Mouse (Mus musculus): ENCODE results near the gene Fam20a. TPM values are rescaled to one million over a fixed set of nuclear protein-coding genes. Genes with fewer than 3 reads are reported as not detected.
"Not testable (repeated sequence)": the region's sequence is repeated elsewhere in the genome, so short reads cannot be mapped to it uniquely, and the experiment has no call there.

Fam20a gene
- polyA plus RNA-seq, 1 experiment from 2014 or later = 2.6 TPM

- no peak for ATAC-seq (ENCODE audit: insufficient number of reproducible peaks, insufficient read depth, low FRiP score, low read depth)
- Histone ChIP-seq H3K27ac (replicated peaks in 1 of 2; ENCODE audit: control insufficient read depth in 1 of 2, insufficient read depth in 1 of 2, low read depth in 2 of 2, low read length in 2 of 2) (no peak overlapping the region), H3K4me3 (ENCODE audit: control insufficient read depth in 1 of 2, insufficient read depth in 1 of 2, low read depth in 1 of 2, low read length in 2 of 2) (no peak overlapping the region), H3K27me3 (ENCODE audit: control insufficient read depth, insufficient read depth, low read length) (no peaks in the 10 kb centered on the region), H3K4me1 (ENCODE audit: control insufficient read depth in 2 of 2, insufficient read depth in 2 of 2, low read length in 2 of 2) (0 out of 4 replicates have a peak, but pooled peaks cover 0 to under 1% of the 10 kb centered on the region in 2 experiments), H3K9me3 (ENCODE audit: control insufficient read depth, low read length) (no peaks in the 10 kb centered on the region), H3K4me2 (ENCODE audit: low read length) (no peak overlapping the region), H3K36me3 (ENCODE audit: control insufficient read depth, insufficient read depth, low read length) (peaks cover 99% of the 10 kb centered on the region), H3K9ac (ENCODE audit: low read length) (no peak overlapping the region)
- 82% methylated on average over 6 of the region's 6 CpGs for WGBS
Observed at GRCm38 (mm10) chr11:109665424-109665823, 56.7 kb downstream of the Fam20a start.

- Histone ChIP-seq H3K27me3 (ENCODE audit: control insufficient read depth, insufficient read depth, low read length) (no peaks in the 10 kb centered on the region), H3K9me3 (ENCODE audit: control insufficient read depth, low read length) (no peaks in the 10 kb centered on the region), H3K4me3 (ENCODE audit: control insufficient read depth in 1 of 2, insufficient read depth in 1 of 2, low read depth in 1 of 2, low read length in 2 of 2) (no peak overlapping the region), H3K36me3 (ENCODE audit: control insufficient read depth, insufficient read depth, low read length) (peaks cover 99% of the 10 kb centered on the region), H3K4me1 (ENCODE audit: control insufficient read depth in 2 of 2, insufficient read depth in 2 of 2, low read length in 2 of 2) (no peaks in the 10 kb centered on the region), H3K27ac (replicated peaks in 1 of 2; ENCODE audit: control insufficient read depth in 1 of 2, insufficient read depth in 1 of 2, low read depth in 2 of 2, low read length in 2 of 2) (no peak overlapping the region), H3K9ac (ENCODE audit: low read length) (no peak overlapping the region), H3K4me2 (ENCODE audit: low read length) (no peak overlapping the region)
- 86% methylated on average over 13 of the region's 13 CpGs for WGBS
- no peak for ATAC-seq (ENCODE audit: insufficient number of reproducible peaks, insufficient read depth, low FRiP score, low read depth)
Observed at GRCm38 (mm10) chr11:109664293-109664692, 57.8 kb downstream of the Fam20a start.

DNA sequence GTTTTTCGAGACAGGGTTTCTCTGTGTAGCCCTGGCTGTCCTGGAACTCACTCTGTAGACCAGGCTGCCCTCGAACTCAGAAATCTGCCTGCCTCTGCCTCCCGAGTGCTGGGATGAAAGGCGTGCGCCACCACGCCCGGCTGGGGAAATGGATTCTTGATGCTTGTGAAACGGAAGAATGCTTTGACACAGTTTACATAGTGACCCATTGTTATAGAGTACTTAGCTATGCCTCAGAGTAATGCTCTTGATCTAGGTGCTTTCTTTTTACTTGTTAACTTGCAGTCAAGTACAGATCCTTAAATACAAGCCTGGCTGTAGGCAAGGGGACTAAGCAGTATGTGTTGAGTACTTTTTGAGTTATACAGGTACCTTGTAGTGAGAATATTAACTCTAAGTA is 61.6 kb downstream of the Fam20a start:
- H3K4me2 ChIP-seq (ENCODE audit: low read length); H3K27ac ChIP-seq (replicated peaks in 1 of 2; ENCODE audit: control insufficient read depth in 1 of 2, insufficient read depth in 1 of 2, low read depth in 2 of 2, low read length in 2 of 2); H3K9ac ChIP-seq (ENCODE audit: low read length); ATAC-seq (ENCODE audit: insufficient number of reproducible peaks, insufficient read depth, low FRiP score, low read depth); H3K4me3 ChIP-seq (ENCODE audit: control insufficient read depth in 1 of 2, insufficient read depth in 1 of 2, low read depth in 1 of 2, low read length in 2 of 2); H3K9me3 ChIP-seq (ENCODE audit: control insufficient read depth, low read length); H3K27me3 ChIP-seq (ENCODE audit: control insufficient read depth, insufficient read depth, low read length): not testable (repeated sequence)
- H3K4me1 ChIP-seq (ENCODE audit: control insufficient read depth in 2 of 2, insufficient read depth in 2 of 2, low read length in 2 of 2) = peaks cover 2 to 15% of the 10 kb centered on the region in 2 experiments; a peak in 3 of 4 replicates
- 89% methylated on average over 8 of the region's 8 CpGs for WGBS
- peaks cover 93% of the 10 kb centered on the region for H3K36me3 ChIP-seq (ENCODE audit: control insufficient read depth, insufficient read depth, low read length)

DNA sequence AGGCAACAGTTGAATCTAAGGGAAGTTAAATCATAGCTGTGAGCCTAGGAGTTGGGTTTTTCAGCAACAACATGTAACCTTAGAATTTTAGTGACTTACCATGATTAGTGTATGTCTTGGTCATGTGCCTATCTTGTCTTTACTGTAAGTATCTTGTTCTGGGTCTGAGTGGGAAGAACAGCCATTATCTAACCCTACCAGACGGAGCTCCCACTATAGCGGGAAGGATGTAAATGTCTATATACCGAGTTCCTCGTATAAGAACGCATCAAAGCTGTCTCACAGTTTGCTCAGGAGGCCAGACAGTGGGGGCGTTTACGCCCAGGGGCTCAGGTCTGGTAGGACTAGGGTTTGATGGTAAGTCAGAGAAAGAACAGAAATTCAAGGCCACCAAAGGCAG is 65.8 kb downstream of the Fam20a start:
- no peaks in the 10 kb centered on the region for H3K27me3 ChIP-seq (ENCODE audit: control insufficient read depth, insufficient read depth, low read length)
- peaks cover 10 to 45% of the 10 kb centered on the region in 2 experiments for H3K4me1 ChIP-seq (ENCODE audit: control insufficient read depth in 2 of 2, insufficient read depth in 2 of 2, low read length in 2 of 2)
- no peak overlapping the region for H3K27ac ChIP-seq (replicated peaks in 1 of 2; ENCODE audit: control insufficient read depth in 1 of 2, insufficient read depth in 1 of 2, low read depth in 2 of 2, low read length in 2 of 2)
- no peak overlapping the region for H3K4me3 ChIP-seq (ENCODE audit: control insufficient read depth in 1 of 2, insufficient read depth in 1 of 2, low read depth in 1 of 2, low read length in 2 of 2)
- 77% methylated on average over 7 of the region's 7 CpGs for WGBS
- no peaks in the 10 kb centered on the region for H3K9me3 ChIP-seq (ENCODE audit: control insufficient read depth, low read length)
- no peak overlapping the region for H3K4me2 ChIP-seq (ENCODE audit: low read length)
- no peak overlapping the region for H3K9ac ChIP-seq (ENCODE audit: low read length)
- peaks cover 74% of the 10 kb centered on the region for H3K36me3 ChIP-seq (ENCODE audit: control insufficient read depth, insufficient read depth, low read length)
- ATAC-seq (ENCODE audit: insufficient number of reproducible peaks, insufficient read depth, low FRiP score, low read depth) = no peak

DNA sequence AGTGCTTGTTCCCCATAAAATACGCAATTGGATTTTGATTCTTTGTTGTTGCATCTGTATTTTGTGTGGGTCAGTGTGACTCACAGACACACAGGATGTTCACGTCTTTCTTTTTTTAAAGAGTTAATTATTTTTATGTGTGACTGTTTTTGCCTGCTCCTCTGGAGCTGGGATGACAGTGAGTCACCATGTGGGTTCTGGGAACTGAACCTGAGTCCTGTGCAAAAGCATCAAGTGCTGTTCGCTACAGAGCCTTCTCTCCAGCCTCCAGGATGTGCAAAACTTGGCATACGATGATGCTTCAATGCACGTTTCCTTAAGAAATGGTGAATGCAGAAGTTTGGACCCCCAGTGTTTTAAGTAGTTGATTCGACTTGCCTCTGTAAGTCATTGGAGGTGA is 67.5 kb downstream of the Fam20a start:
- WGBS = 85% methylated on average over 6 of the region's 6 CpGs
- H3K27me3 ChIP-seq (ENCODE audit: control insufficient read depth, insufficient read depth, low read length) = no peaks in the 10 kb centered on the region
- H3K4me2 ChIP-seq (ENCODE audit: low read length) = no peak overlapping the region
- H3K4me1 ChIP-seq (ENCODE audit: control insufficient read depth in 2 of 2, insufficient read depth in 2 of 2, low read length in 2 of 2) = peaks cover 12 to 50% of the 10 kb centered on the region in 2 experiments
- peaks cover 57% of the 10 kb centered on the region for H3K36me3 ChIP-seq (ENCODE audit: control insufficient read depth, insufficient read depth, low read length)
- no peak for ATAC-seq (ENCODE audit: insufficient number of reproducible peaks, insufficient read depth, low FRiP score, low read depth)
- no peak overlapping the region for H3K9ac ChIP-seq (ENCODE audit: low read length)
- no peaks in the 10 kb centered on the region for H3K9me3 ChIP-seq (ENCODE audit: control insufficient read depth, low read length)
- H3K4me3 ChIP-seq (ENCODE audit: control insufficient read depth in 1 of 2, insufficient read depth in 1 of 2, low read depth in 1 of 2, low read length in 2 of 2) = no peak overlapping the region
- H3K27ac ChIP-seq (replicated peaks in 1 of 2; ENCODE audit: control insufficient read depth in 1 of 2, insufficient read depth in 1 of 2, low read depth in 2 of 2, low read length in 2 of 2) = no peak overlapping the region

GRCm38 (mm10) chr11:109653201-109653600 is 68.9 kb downstream of the Fam20a start:
- H3K4me1 ChIP-seq (ENCODE audit: control insufficient read depth in 2 of 2, insufficient read depth in 2 of 2, low read length in 2 of 2) = peaks cover 23 to 61% of the 10 kb centered on the region in 2 experiments
- peaks cover 47% of the 10 kb centered on the region for H3K36me3 ChIP-seq (ENCODE audit: control insufficient read depth, insufficient read depth, low read length)
- peak overlapping the region; percentile 94 for H3K4me2 ChIP-seq (ENCODE audit: low read length)
- peak overlapping the region; percentile 50 to 62; a peak in 3 of 4 replicates for H3K27ac ChIP-seq (replicated peaks in 1 of 2; ENCODE audit: control insufficient read depth in 1 of 2, insufficient read depth in 1 of 2, low read depth in 2 of 2, low read length in 2 of 2)
- 44% methylated on average over 8 of the region's 8 CpGs for WGBS
- peak overlapping the region in 1 of 2 experiments; percentile 95; a peak in 2 of 4 replicates for H3K4me3 ChIP-seq (ENCODE audit: control insufficient read depth in 1 of 2, insufficient read depth in 1 of 2, low read depth in 1 of 2, low read length in 2 of 2)
- no peaks in the 10 kb centered on the region for H3K27me3 ChIP-seq (ENCODE audit: control insufficient read depth, insufficient read depth, low read length)
- H3K9me3 ChIP-seq (ENCODE audit: control insufficient read depth, low read length) = no peaks in the 10 kb centered on the region
- H3K9ac ChIP-seq (ENCODE audit: low read length) = peak overlapping the region; percentile 99
- ATAC-seq (ENCODE audit: insufficient number of reproducible peaks, insufficient read depth, low FRiP score, low read depth) = no peak

- 6% methylated on average over 6 of the region's 6 CpGs for WGBS
- Histone ChIP-seq H3K4me3 (ENCODE audit: control insufficient read depth in 1 of 2, insufficient read depth in 1 of 2, low read depth in 1 of 2, low read length in 2 of 2) (peak overlapping the region; percentile 95 to 96; a peak in 3 of 4 replicates), H3K4me1 (ENCODE audit: control insufficient read depth in 2 of 2, insufficient read depth in 2 of 2, low read length in 2 of 2) (peaks cover 23 to 61% of the 10 kb centered on the region in 2 experiments), H3K36me3 (ENCODE audit: control insufficient read depth, insufficient read depth, low read length) (peaks cover 43% of the 10 kb centered on the region), H3K4me2 (ENCODE audit: low read length) (peak overlapping the region; percentile 94), H3K27ac (replicated peaks in 1 of 2; ENCODE audit: control insufficient read depth in 1 of 2, insufficient read depth in 1 of 2, low read depth in 2 of 2, low read length in 2 of 2) (peak overlapping the region; percentile 33 to 98), H3K9ac (ENCODE audit: low read length) (peak overlapping the region; percentile 99), H3K27me3 (ENCODE audit: control insufficient read depth, insufficient read depth, low read length) (no peaks in the 10 kb centered on the region), H3K9me3 (ENCODE audit: control insufficient read depth, low read length) (no peaks in the 10 kb centered on the region)
- no peak for ATAC-seq (ENCODE audit: insufficient number of reproducible peaks, insufficient read depth, low FRiP score, low read depth)
Observed at GRCm38 (mm10) chr11:109652505-109652904, 69.6 kb downstream of the Fam20a start.

- Histone ChIP-seq H3K4me2 (ENCODE audit: low read length) (peak overlapping the region; percentile 94), H3K4me3 (ENCODE audit: control insufficient read depth in 1 of 2, insufficient read depth in 1 of 2, low read depth in 1 of 2, low read length in 2 of 2) (peak overlapping the region; percentile 95 to 96), H3K27ac (replicated peaks in 1 of 2; ENCODE audit: control insufficient read depth in 1 of 2, insufficient read depth in 1 of 2, low read depth in 2 of 2, low read length in 2 of 2) (peak overlapping the region; percentile 98), H3K27me3 (ENCODE audit: control insufficient read depth, insufficient read depth, low read length) (no peaks in the 10 kb centered on the region), H3K4me1 (ENCODE audit: control insufficient read depth in 2 of 2, insufficient read depth in 2 of 2, low read length in 2 of 2) (peaks cover 23 to 59% of the 10 kb centered on the region in 2 experiments), H3K9me3 (ENCODE audit: control insufficient read depth, low read length) (no peaks in the 10 kb centered on the region), H3K9ac (ENCODE audit: low read length) (peak overlapping the region; percentile 99), H3K36me3 (ENCODE audit: control insufficient read depth, insufficient read depth, low read length) (peaks cover 34% of the 10 kb centered on the region)
- under 1% methylated on average over 21 of the region's 21 CpGs for WGBS
- no peak for ATAC-seq (ENCODE audit: insufficient number of reproducible peaks, insufficient read depth, low FRiP score, low read depth)
Observed at GRCm38 (mm10) chr11:109651566-109652024, 70.5 kb downstream of the Fam20a start.

Data from heart, embryonic 14.5 days (tissue).